Mouse (Mus musculus) adrenal gland, adult 18-20 months (tissue): Measurements from ENCODE around the gene Ap1g2. TPM values are rescaled to one million over a fixed set of nuclear protein-coding genes. Genes with fewer than 3 reads are reported as not detected.

Experiments used
- DNase-seq, 2 experiments: peaks; one replicate each; pipeline ENCODE4 v3.0.0; 2021 to 2022; ENCODE audit warnings: low spot score in 2 of 2
- total RNA-seq, 2 experiments: library from RNA; stranded (reverse); gene quantifications; 1 replicate in 1 of 2; 2 replicates in 1 of 2; pipeline ENCODE4 v1.2.3; 2021

The Ap1g2 gene
- total RNA-seq, 2 experiments from 2014 or later = 25.8 to 29.4 TPM

DNA sequence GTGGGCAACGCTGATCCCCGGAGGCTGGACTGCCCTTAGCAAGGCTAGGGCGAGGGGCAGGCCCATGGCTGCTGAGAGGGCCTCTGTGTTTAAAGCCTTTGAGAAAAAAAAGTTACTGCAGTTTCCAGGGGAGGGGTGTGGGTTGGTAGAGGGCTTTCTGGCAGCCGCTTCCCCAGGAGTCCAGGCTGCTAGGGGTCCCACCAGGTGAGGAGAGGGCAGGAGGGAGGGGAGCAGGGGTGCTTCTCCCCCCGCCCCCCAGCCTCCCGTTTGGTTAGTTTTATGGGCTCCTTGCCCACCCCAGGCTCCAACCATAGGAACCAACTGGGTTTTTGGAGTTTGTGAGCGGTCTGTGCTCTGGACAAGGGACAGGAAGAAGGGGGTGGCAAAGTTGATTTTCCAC is 44.5 kb downstream of the Ap1g2 start:
- DNase-seq = no peak

DNA sequence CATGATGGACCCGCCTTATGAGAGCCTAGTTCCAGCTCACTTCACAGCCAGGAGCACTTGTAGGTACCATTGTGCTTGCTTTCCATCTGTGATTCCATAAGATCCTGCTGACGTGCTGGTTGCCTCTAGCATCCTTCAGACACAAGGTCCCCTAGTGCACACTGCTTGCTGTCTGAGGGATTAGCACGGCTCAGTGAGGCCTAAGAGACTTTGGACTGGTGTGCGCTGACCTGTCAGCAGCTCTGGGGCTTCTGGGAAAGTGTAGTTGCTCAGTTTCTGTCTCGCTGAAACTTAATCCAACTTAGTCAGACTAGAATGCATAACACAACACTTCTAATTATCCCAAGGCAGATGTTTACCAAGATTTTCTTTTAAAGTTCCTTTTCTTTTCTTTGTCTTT is 46.5 kb downstream of the Ap1g2 start:
- DNase-seq = no peak

DNA sequence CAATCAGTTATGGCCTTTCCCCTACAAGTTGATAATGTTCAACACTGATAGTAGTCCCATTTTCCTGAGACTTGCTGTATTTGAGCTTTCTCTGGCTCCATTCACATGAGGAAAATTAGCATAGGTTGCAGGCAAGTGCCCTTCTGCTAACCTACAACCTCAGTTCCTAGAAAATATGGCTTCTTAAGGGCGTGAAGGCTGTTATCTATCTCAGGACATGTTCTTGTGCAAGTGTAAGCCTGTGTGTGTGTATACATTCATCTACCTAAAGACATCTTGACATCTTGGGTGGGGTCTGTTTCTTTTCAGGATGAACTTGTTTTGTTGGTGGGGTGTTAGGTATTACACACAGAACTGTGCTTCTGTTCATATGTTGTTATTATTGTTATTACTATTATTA is 47.4 kb downstream of the Ap1g2 start:
- no peak for DNase-seq

DNA sequence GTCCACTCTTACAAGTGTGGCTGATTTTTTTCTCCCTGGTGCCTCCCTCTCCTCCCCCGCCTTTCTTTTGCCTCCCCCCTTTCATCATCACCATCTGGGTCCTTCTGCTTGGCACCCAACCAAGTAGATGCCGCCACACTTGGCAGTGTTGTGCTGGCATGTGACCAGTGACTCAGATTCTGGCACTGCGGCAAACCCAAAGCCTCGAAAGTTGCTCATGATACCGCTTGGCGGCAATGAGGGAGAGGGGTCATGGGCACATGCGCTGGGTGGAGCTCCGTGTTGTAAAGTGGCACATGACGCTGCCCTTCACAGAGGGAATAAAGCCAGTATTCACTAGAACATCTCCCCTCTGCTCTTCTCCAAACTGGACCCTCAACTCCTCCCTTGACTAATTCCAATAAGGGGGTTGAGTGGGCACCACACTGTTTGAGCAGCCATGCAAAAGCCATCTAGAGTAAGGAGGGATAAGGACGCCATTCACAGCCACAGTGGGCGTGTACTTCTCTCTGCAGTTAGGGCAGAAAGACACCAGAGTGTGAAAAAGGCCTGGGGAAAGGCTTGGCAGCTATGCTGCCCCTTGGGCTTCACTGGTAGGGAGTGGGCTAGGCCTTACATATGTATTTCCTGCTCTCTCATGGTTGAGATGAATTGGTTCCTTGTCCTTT is 51.1 kb downstream of the Ap1g2 start:
- peak; percentile 71 to 78 for DNase-seq

DNA sequence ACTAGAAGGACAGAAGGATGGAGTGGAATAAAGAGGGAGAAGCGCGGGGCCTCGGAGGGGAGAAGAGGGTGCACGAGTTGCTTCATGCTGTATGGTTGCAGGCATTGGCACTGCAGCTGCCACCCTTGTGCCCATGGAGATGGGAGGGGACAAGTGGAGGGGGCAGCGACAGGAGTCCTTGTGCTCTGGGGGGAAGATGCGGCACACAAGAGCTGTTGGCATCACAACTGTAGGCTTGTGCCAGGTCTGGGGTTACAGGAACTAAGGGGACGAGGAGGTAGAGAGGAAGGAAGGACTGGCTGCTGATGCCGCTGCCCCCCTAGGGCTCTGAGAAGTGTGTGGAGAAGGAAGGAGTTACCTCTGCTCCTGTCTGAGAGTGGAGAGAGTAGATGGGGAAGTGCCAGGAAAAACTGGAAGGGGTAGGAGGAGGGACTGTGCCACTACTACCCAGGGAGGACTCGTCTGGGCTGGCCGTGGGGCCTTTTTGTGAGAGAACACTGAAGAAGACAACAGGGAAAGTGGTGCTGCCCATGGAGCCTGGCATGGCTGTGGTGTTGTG is 52.1 kb downstream of the Ap1g2 start:
- DNase-seq = no peak

DNA sequence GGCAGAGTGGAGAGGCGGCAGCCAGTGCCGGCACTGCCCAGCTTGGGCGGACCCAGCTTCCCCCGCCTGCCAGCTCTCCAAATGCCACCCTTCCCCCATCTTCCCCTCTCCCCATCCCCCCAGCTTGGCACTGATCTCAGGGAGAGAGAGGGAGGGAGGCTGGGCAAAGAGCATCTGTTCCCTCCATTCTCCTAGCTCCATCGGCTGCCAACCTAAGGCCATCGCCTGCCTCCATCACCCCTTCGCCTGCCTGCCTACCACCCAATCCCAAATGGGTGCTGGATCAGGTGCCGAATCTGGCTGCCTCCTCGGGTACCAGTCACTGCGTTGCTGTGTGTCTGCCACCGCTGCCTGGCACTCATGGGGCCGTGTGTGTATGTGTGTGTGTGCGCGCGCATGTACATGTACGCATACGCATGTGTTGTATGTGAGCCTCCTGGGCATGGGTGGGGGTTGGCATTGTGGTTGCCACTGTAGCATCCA is 52.6 kb downstream of the Ap1g2 start:
- no peak for DNase-seq

DNA sequence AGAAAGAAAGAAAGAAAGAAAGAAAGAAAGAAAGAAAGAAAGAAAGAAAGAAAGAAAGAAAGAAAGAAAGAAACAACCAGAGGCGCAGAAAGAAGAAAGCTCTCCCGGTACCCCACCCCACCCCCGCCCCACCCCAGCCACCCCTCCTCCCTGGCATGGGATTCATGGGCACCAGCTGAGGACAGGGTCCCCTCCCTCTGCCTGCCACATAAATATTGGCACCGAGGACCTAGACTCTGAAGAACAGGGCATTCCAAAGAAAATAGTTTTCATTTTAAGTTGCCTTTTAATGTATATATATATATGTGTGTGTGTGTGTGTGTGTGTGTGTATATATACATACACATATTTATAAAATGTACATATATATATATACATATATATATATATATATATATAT is 53.3 kb downstream of the Ap1g2 start:
- no peak for DNase-seq

DNA sequence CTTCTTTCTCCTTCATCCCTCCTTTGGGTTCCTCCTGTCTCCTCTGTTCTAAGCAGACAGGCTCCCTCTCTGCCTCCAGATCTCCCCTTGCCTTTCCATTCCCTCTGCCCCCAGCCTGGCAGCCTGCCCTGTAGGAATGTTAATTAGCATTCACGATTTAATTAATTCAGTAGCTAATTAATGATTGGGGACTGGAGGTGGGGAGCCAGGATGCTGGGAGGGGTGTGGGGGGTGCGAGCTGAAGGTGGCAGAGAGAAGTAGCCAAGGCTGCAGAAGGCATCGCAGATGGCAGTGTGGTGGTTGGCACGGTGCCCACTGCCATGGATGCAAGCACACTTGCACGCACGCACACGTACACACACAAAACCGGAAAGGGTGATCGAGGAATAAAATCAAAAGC is 53.9 kb downstream of the Ap1g2 start:
- DNase-seq = no peak

Other genes with a start within 250 kb of the Ap1g2 start
- gene Homez, start 235.6 kb downstream of the Ap1g2 start, total RNA-seq = 10 to 100 TPM; 12.8 to 15.6 TPM
- 10 to 100 TPM; 14.2 to 17.2 TPM for gene Ppp1r3e, start 229.0 kb downstream of the Ap1g2 start, total RNA-seq
- 10 to 100 TPM; 53.1 to 59.3 TPM for gene Bcl2l2, start 223.2 kb downstream of the Ap1g2 start, total RNA-seq
- gene Gm20521, start 223.2 kb downstream of the Ap1g2 start, total RNA-seq = 1 to 10 TPM; 1.2 to 3.9 TPM
- 100 to 1,000 TPM; 137 to 177 TPM for gene Pabpn1, start 214.1 kb downstream of the Ap1g2 start, total RNA-seq
- 10 to 100 TPM; 36.7 to 43.9 TPM for gene Slc22a17, start 193.5 kb downstream of the Ap1g2 start, total RNA-seq
- 1 to 10 TPM; 2.4 to 4.9 TPM for gene Efs, start 180.5 kb downstream of the Ap1g2 start, total RNA-seq
- gene Il25, start 173.9 kb downstream of the Ap1g2 start, total RNA-seq = not detected
- gene Cmtm5, start 170.3 kb downstream of the Ap1g2 start, total RNA-seq = under 1 TPM in 1 of 2 experiments, not detected in 1; 0.96 TPM
- gene Myh6, start 139.7 kb downstream of the Ap1g2 start, total RNA-seq = under 1 TPM in 1 of 2 experiments, not detected in 1; 0.42 TPM
- gene Gm17428, start 129.7 kb downstream of the Ap1g2 start, total RNA-seq = not detected
- gene Myh7, start 112.0 kb downstream of the Ap1g2 start, total RNA-seq = under 1 TPM in 1 of 2 experiments, not detected in 1; 0.42 TPM
- gene Ngdn, start 91.1 kb downstream of the Ap1g2 start, total RNA-seq = 10 to 100 TPM; 38.2 to 43.2 TPM
- 1 to 10 TPM; 6.1 to 7.4 TPM for gene Zfhx2, start 14.3 kb downstream of the Ap1g2 start, total RNA-seq
- 10 to 100 TPM; 10.9 to 12.0 TPM for gene Thtpa, start 11.8 kb downstream of the Ap1g2 start, total RNA-seq
- 1 to 10 TPM; 3.0 TPM for gene Jph4, start 10.3 kb upstream of the Ap1g2 start, total RNA-seq
- not detected for gene Dhrs2, start 115.4 kb upstream of the Ap1g2 start, total RNA-seq